Mouse (Mus musculus) ES-E14 (cell line): Measurements from ENCODE around the gene Clstn2.

Experiments used
- HCFC1 ChIP-seq: IDR thresholded peaks from 2 replicates; pipeline ENCODE4 v1.6.1; 2012; ENCODE audit warnings: low read length, inconsistent platforms, borderline replicate concordance; ENCODE audit not compliant: insufficient read depth
- MAFK ChIP-seq: IDR thresholded peaks from 2 replicates; pipeline ENCODE4 v1.6.1; 2014; ENCODE audit warnings: mild to moderate bottlenecking, low read depth, low read length, inconsistent platforms; ENCODE audit not compliant: insufficient read depth
- ZC3H11A ChIP-seq: IDR thresholded peaks from 2 replicates; pipeline ENCODE4 v1.6.1; 2012; ENCODE audit warnings: low read depth, mild to moderate bottlenecking, inconsistent platforms, low read length, borderline replicate concordance

DNA sequence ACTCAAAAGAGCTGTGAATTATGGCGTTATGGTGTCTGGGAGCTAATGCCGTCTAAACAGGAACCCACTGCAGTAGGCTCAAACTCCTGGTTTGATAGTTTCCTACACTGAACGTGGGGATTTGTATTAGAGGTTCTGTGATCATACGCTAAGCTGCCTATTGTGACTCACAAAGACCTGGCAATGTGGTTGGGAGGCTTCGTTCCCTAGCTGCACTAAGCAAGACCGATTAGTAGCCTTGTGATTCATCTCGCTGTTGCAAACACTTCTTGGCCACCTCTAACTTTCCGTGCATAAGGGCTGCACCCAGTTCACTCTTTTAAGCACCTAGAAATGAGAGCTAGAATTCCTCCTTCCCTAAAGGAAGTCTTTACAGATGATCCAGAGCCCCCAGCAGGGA lies 429.3 kb downstream of the Clstn2 start:
- no peak for TF ChIP-seq ZC3H11A
- no peak for TF ChIP-seq HCFC1
- TF ChIP-seq MAFK, result no peak
